Mouse (Mus musculus) thymus, postnatal 25 days (tissue): ENCODE data around the gene Slc44a5.
"Not testable (repeated sequence)": the region's sequence is repeated elsewhere in the genome, so short reads cannot be mapped to it uniquely, and the experiment has no call there.

ENCODE experiments used
- DNase-seq: peaks from one replicate; pipeline ENCODE4 v3.0.0; 2022

Slc44a5 gene

GRCm38 (mm10) chr3:154226100-154226752 is 253.0 kb downstream of the Slc44a5 start:
- DNase-seq: peak; percentile 6

- DNase-seq: no peak
Observed at GRCm38 (mm10) chr3:154244932-154245331, 271.7 kb downstream of the Slc44a5 start.

- DNase-seq: no peak
Observed at GRCm38 (mm10) chr3:154251486-154251885, 278.2 kb downstream of the Slc44a5 start.

- DNase-seq: no peak
Observed at GRCm38 (mm10) chr3:154252219-154252618, 279.0 kb downstream of the Slc44a5 start.

GRCm38 (mm10) chr3:154254187-154254586 is 281.0 kb downstream of the Slc44a5 start:
- not testable (repeated sequence) for DNase-seq

- DNase-seq: no peak
Observed at GRCm38 (mm10) chr3:154257312-154257711, 284.1 kb downstream of the Slc44a5 start.

- DNase-seq: no peak
Observed at GRCm38 (mm10) chr3:154268313-154268712, 295.1 kb downstream of the Slc44a5 start.

- DNase-seq: peak; percentile 45
Observed at GRCm38 (mm10) chr3:154269757-154270366, 296.6 kb downstream of the Slc44a5 start.

GRCm38 (mm10) chr3:154274681-154275080 is 301.4 kb downstream of the Slc44a5 start:
- no peak for DNase-seq

GRCm38 (mm10) chr3:154284260-154284659 is 311.0 kb downstream of the Slc44a5 start:
- no peak for DNase-seq

- DNase-seq: no peak
Observed at GRCm38 (mm10) chr3:154285351-154285750, 312.1 kb downstream of the Slc44a5 start.

- no peak for DNase-seq
Observed at GRCm38 (mm10) chr3:154287217-154287616, 314.0 kb downstream of the Slc44a5 start.

GRCm38 (mm10) chr3:154288429-154289069 is 315.3 kb downstream of the Slc44a5 start:
- DNase-seq: no peak

GRCm38 (mm10) chr3:154290351-154290750 is 317.1 kb downstream of the Slc44a5 start:
- DNase-seq: no peak

GRCm38 (mm10) chr3:154292126-154292525 is 318.9 kb downstream of the Slc44a5 start:
- no peak for DNase-seq

- no peak for DNase-seq
Observed at GRCm38 (mm10) chr3:154293839-154294490, 320.7 kb downstream of the Slc44a5 start.

- no peak for DNase-seq
Observed at GRCm38 (mm10) chr3:154294924-154295834, 321.9 kb downstream of the Slc44a5 start.

GRCm38 (mm10) chr3:154297499-154297898 is 324.3 kb downstream of the Slc44a5 start:
- no peak for DNase-seq

GRCm38 (mm10) chr3:154298490-154298889 is 325.3 kb downstream of the Slc44a5 start:
- DNase-seq: no peak

GRCm38 (mm10) chr3:154300006-154300405 is 326.8 kb downstream of the Slc44a5 start:
- no peak for DNase-seq

- DNase-seq: no peak
Observed at GRCm38 (mm10) chr3:154301102-154301501, 327.9 kb downstream of the Slc44a5 start.

GRCm38 (mm10) chr3:154305163-154305884 is 332.1 kb downstream of the Slc44a5 start:
- DNase-seq: no peak
